Mouse (Mus musculus) megakaryocyte progenitor cell, adult 5-6 weeks (primary cell): ENCODE measurements at regions not wholly inside any gene's neighbourhood (a gene's known extent, or its start where the extent isn't known, plus 50 kb on each side); places are given as distances from the start of the nearest gene placed in this dataset.
"Not testable (repeated sequence)": the region's sequence is repeated elsewhere in the genome, so short reads cannot be mapped to it uniquely, and the experiment has no call there.

ENCODE experiments used
- ATAC-seq: replicated peaks from 2 replicates; pipeline ENCODE4 v1.8.0; 2016; ENCODE audit warnings: mild to moderate bottlenecking, moderate TSS enrichment, inconsistent platforms; ENCODE audit not compliant: poor library complexity

DNA sequence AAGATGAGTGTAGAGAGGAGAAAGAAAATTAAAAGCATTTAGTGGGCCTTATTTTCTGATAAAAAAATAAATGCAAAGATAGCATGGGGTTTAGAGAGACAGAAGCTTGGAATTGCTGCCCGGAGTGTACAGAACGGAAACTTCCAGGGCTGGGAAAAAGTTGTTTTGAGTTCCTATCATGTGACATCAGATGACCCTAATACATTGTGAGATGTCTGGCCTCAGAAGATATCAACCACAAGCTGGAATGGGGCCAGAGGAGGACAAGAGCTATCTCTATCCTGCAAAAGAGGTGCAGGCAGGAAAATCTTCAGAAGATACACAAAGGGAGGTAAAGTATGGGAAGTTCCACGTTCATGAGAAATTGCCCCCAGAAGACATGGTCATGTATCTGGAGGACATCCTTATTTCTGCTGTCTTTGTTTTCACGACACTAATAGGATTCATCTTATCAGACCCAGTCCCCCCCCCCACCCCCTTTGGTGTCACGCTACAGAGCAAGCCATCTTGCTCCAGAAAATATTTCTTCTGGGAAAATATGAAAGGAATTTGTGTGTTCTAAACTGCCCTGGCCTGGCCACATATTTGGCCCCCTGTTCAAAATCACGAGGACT, 408.3 kb upstream of the N6amt1 start:
- ATAC-seq, result no peak

DNA sequence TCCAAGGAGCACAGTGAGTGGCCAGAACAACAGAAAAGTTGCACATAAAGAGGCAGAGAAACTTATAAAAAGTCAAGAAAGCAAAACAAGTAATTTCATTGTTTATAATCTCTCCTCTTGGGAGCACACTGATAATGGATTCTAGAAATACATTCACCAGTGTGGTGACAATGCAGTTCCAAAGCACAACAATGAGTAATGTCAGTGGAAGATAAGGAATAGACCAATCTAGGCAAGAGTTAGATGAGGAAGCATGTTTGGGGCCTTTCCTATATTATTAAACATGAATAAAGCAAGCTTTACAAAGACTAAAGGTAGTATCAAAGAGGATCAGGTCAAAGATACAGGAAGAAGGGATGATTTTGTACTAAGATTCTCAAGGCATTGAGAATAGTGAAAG, 408.9 kb upstream of the N6amt1 start:
- no peak for ATAC-seq

DNA sequence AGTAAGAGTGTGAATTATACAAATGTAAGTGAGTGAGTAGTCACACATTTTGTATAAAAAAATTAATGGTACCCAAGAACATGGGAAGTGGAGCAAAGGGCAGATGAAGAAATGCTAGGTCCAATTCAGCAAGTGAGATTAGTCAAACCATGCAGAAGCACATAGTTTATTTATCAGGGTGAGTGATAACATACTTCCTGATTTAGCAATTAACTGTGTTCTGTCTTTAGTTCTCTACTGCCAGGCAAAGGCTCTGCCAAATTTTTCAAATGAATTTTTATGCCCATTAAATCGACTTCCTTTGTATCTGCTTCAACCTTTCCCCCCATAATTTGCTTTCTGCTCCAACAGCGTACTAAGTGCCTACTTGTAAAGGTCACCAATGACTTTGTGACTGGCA, 419.0 kb upstream of the N6amt1 start:
- no peak for ATAC-seq

DNA sequence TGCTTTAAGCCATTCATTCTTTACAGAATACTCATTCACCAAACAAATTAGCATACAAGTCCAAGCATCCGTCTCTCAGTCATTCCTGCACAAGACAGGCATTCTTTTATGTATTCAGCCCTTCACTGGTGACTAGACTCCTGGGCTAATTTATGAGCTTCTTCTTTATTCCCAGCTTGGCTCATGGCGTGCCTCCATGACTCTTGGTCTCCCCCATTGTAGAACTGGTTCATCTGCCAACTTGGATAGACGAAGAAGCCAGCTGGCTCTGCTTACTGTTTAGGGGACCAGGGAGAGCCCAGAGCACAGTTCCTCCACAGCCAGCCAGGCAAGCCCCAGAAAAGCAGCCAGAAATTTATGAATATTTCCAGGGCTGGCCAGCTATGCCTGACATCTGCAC, 421.2 kb upstream of the N6amt1 start:
- ATAC-seq, result no peak

DNA sequence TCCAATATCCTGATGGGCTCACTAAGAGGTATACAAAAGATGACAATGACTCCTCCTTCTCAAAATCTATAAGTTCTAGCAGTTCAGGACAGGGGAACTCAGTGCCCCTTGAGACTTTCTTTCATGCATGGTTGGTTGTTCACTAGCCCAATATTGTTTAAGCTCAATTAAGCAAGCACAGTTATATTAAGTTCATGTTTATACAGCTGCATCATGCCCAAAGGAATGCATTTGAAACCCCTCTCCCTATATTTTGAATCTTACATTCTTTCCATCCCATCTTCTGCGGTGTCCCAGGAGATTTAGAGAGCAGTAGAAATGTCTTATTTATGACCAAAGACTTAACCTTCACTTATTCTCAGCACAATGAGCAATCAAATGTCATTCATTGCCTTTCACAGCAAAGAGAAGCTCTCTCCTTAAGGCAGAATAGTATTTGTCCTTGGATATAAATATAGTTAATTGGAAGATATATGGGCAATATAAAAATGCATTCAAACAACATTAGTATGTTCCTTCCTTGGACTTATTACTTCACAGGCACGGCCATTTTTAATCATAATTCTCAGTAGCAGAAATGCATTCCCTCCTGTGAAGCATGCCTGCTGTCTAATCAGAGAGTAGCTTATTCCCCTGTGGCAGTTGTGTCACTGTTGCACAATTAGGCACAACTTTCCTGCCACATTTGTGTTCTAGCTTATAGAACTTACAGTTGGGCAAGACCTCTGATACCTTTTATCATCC, 455.8 kb upstream of the N6amt1 start:
- no peak for ATAC-seq

DNA sequence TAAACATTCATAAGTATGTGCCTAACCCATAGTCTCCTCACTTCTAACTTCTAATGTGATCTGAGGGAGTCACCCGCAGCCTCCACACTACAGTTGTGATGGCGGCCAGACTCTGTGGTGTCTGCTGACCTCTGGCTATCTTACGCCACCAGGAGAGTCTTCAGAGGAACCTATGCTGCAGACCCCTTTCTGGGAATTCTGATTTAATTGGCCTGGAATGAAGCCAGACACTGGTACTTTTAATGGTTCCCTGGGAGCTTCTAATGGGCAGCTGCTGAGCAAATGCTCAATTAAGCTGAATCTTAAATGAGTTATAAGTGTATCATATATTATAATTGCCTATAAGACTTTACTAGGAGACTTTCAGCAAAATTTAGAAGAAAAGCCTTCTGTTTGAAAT, 459.0 kb upstream of the N6amt1 start:
- no peak for ATAC-seq

DNA sequence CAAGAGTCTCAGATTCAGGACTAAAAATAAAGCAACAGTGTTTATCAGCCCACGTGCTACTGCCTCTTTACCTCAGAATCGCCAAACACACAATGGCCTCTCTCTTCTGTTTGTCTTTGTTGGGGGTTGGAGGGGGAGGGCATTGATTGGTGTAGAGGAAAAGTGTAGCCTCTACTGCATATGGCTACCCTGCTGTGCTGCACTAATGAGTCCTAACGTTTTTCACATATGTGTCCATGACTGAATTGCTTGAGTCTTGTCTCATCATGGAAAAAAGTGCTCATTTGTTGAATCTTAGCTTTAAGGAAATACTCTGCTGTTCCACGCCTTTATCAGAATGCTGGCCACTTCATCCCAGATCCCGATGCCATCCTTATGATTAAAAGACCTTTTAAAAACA, 459.7 kb upstream of the N6amt1 start:
- no peak for ATAC-seq

DNA sequence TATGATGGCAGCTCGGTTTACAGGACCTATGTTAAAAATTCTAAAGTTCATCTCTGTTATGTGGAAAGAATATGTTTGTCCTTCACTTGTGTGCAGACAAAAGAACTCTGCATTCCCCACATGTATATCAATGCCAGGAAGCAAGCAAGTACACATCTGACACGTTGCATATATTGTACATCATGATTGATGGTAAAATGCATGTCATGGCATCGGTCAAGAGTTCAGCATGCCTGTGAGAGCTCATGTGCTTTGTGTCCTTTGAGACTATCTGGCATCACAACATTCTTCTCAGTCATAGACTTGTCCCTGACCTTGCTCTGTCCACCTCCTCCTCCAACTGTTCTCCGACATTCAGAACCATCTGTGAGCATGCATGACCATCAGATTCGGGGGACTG, 465.6 kb upstream of the N6amt1 start:
- ATAC-seq, result no peak

DNA sequence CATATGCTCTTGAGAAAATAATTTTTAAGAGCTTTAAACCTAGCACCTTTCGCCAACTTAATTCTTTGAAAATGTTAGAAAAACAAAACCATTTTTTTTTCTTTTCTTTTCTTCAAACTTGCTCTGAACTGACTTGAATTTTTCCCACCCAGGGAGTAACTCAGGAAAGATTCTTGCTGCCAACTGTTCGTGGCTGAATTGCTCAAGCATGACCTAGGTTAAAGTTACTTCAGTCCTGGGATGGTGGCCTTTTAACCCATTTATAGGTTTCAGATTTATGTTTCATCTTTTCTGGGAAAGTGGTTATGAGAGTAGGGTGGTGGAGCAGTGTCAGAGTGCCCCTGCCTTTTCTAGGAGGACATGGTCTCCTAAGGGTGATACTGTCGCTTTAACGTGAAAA, 466.4 kb upstream of the N6amt1 start:
- no peak for ATAC-seq

DNA sequence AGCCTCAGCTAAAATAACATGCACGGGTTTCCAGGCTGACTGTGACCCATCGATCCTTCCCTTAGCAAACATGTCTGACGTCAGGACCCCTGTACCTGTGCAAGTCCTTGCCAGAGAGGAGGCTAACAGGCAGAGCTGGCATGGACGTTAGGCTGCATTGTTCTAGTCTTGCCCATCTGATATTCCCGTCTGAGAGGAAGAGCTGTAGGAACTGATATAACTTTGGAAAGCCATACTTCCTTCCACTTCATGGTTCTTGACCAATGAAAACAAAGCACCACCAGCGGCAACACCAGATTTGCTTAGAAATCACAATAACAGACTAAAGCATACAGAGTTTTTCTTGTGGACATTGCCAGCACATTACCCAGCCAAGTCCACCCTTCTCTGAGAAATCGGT, 470.1 kb upstream of the N6amt1 start:
- ATAC-seq, result no peak

DNA sequence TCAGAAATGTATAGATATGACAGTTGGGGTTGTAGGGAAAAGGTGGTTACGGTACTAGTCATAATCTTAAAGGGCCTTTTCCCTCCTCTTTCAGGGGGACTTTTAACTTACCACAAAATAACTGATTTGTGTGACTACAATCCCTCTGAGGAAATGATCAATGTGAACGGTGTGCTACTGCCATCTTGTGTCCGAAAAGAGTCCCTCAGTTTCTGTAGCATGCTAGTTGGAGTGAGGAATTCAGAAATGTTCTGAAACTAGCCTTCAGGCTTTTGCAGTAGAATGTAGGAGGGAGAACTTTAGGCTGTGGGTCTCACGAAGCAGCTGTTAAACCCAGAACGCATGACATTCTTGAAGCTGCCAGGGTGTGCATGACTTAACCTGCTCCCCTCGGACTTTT, 471.5 kb upstream of the N6amt1 start:
- peak; percentile 42; the same call in 1 of the 2 replicates for ATAC-seq

DNA sequence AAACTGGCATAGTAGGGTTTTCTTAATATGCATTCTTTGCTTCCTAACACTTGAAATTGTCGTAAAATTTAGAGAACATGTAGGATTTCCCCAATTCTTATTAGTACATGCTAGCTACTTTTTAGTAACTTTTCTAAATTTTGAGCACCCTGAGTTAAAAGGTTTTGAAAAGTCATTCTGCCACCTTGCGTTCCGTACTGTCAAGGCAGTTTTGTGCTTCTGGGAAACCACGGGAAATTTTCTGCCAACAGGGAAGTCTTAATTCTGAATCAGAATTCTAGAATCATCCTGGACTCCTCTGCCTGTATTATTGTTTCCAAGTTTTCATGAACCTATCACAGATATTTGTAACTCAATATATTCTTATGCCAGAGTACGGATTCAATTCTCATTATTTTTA, 472.4 kb upstream of the N6amt1 start:
- no peak for ATAC-seq

DNA sequence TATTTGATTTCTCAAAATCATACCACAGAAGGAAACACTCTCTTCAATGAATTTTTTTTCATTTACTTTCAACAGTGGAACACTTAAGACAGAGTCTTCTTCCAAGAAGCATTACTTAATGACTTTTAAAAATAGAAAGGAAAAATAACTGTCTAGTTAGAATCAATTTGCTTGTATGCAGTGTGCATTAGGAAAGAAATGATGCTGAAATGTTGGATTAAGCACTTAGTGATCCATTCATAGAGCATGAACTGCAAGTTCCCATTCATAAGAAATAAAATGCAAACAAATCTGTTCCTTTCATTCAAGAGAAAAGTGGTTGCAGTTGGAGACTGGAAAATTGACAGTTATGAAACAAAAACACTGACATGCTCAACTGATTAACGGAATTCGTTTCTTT, 493.2 kb upstream of the N6amt1 start:
- no peak for ATAC-seq

DNA sequence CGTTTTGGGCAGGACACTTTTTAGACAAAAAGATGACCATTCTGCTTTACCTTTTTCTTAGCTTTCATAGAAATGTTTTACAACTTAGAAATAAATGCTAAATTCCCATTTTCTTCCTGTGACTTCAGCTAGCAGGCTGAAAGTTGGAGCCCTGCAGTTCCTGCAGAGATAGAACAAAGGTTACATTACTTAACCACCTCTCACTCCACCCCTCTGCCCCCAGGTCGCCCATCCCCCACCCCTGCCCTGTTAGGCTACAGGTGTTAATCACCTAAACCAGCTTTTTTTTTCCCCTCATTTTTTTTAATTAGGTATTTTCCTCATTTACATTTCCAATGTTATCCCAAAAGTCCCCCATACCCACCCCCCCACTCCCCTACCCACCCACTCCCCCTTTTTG, 498.1 kb upstream of the N6amt1 start:
- ATAC-seq, result no peak

DNA sequence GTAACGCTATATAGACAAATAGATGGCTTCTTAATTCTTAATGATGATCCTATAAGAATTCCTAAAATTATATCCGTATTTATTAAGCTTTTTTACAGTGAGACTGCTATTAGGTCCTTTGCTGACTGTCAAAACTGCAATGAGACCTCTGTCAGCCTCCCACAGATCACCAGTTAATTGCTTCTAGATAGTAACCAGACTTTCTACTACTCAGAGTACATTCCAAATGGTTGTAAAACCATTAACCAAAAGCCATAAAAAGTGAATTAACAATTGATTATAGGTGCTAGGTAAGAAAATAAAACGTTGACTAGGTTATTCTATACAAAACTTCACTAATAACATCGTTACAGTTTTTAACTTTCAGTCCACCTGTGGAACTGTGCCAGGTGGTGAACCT, 498.7 kb upstream of the N6amt1 start:
- ATAC-seq, result no peak

DNA sequence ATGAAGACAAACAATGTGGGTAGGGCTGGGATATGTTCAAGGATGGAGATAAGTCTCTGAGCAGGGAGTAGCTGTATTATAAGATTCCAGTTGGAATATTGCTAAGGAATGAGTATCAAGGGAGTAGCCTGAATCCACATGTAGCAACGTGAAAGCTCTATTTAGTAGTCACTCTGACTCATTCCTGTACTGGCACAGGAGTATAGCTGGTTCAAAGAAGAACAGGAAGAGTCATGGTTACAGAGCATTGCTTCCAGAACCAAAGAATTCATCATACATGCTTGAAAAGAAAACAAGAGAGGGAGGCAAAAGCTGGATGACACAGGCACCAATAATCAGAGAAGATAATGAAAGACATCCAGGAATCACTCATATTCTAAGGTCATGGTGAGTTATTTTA, 500.6 kb upstream of the N6amt1 start:
- no peak for ATAC-seq

DNA sequence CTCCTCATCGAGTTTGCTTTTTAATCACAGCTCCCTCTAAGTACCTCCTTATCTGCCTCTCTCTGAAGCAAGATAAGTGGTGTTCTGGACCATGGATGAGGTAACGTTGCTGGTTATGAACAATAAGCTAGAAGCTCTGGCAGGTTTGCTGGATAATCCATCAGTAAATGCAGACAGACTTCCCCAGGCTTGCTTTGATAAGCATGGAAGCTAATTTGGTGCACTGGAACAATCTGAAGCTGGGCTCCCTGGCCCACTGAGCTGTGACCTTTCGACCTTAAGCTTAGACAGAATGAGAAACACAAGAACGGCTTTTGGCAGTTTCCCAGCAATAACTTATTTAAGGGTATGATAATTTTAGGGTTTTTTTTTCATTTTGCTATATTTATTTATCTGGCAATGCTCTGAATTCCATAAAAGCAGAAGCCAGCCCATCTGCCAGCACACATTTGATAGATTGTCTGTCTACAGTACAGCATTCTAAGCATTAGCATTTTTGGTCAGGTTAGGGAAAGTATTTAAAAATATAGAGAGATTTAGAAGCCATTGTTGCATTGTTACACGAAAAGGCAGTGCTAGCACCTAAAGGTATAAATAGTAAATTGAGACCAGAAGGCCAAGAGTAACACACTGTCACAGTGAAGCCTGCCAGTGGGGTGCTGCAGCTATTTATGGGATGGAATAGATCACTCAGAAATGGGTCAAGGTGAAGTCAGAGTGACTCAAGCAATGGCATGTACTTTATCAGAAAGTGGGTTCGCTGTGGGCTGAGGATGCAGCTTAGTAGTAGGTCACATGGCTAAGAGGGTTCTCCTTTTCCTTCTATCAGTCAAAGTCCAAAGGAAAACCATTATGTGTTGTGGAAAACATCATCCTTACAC, 515.3 kb upstream of the N6amt1 start:
- no peak for ATAC-seq

DNA sequence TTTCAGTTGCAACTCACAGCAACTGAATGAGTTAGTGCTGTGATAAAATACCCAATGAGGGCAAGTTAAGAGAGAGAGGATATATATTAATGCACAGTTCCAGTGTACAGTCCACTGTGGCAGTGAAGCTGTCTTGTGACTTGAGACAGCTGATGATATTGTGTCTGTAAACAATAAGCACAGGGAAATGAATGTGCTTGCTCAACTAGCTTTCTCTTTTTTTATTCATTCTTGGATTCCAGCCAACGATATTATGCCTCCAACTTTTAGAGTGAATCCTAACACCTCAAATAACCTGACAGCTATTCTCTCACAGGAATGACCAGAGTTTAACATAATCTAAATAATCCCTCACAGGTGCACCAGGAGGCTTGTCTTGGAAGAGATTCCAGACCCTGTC, 526.3 kb upstream of the N6amt1 start:
- no peak for ATAC-seq

DNA sequence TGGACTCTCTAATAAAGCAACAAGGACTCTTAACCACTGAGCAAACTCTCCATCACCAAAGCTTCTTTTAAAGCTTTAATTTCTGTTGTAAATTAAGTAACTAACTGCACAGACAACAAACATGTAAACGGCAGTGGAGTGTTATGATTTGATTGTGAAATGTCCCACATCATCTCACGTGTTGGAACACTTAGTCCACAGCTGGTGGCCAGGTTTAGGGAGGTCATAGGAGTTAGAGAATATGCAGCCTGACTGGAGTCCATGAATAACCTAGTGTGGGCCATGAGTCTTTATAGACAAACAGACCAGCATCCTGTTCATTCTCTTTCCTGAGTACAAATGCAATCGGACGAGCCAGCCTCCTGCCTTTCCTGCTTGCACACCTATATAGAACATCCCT, 527.3 kb upstream of the N6amt1 start:
- no peak for ATAC-seq

DNA sequence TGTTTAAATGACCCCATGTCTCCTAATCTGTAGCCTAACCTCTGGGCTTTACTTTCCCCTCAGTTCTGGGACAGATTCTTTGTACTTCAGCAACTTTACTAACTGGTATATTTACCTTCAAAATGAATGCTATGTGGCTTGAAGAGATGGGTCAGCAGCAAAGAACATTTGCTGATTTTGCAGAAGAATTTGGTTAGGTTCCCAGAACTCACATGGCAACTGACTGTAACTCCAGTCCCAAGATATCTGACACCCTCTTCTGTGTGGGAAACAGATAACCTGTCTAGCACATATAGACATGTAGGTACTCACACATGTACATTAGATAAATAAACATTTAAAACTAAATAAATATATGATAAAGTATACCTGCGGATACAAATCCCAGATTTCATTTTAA, 530.5 kb upstream of the N6amt1 start:
- ATAC-seq, result no peak

DNA sequence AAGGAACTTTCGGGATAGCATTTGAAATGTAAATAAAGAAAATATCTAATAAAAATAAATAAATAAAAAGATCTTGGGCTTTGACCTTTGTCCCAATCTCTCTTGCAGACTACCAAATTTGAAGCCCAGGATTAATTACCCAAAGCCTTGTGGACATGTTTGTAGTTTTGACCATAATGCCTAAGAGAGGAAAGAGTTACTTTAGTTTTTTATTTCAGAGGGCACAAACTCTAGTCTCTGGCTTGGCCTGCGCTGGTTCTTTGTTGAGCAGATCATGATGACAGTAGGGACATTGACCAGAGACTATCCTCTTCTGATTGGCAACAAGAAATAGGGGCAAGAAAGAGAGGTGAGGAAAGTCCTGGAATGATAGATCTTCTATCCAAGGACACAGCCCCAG, 532.4 kb upstream of the N6amt1 start:
- ATAC-seq, result peak; percentile 48; the same call in 1 of the 2 replicates

DNA sequence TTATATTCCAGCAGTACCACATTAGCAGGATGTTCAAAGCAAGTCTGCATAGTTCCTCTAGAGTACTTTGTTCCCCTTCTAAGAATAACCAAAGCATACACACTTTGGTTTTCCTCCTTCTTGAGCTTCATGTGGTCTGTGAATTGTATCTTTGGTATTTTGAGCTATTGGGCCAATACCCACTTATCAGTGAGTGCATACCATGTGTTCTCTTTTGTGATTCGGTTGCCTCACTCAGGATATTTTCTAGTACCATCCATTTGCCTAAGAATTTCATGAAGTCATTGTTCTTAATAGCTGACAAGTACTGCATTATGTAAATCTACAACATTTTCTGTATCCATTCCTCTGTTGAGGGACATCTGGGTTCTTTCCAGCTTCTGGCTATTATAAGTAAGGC, 535.3 kb upstream of the N6amt1 start:
- ATAC-seq, result not testable (repeated sequence)
